Mouse (Mus musculus) G1E (cell line): ENCODE measurements around the gene Galnt17.

ENCODE experiments used
- CTCF ChIP-seq: IDR thresholded peaks from 2 replicates; pipeline ENCODE4 v1.5.1; 2012; ENCODE audit warnings: low read depth, low read length, inconsistent platforms, mixed read lengths
- GATA1 ChIP-seq: IDR thresholded peaks from 2 replicates; pipeline ENCODE4 v1.6.1; 2012; ENCODE audit warnings: borderline replicate concordance, low read length, inconsistent platforms, mixed read lengths
- POLR2AphosphoS5 ChIP-seq: IDR thresholded peaks from 2 replicates; pipeline ENCODE4 v1.6.1; 2012; ENCODE audit warnings: low read depth, low read length, inconsistent platforms; ENCODE audit not compliant: insufficient replicate concordance
- TAL1 ChIP-seq: conservative IDR thresholded peaks from 2 replicates; pipeline ENCODE4 v1.6.1; 2012; ENCODE audit warnings: low read depth, low read length, inconsistent platforms, mixed read lengths

DNA sequence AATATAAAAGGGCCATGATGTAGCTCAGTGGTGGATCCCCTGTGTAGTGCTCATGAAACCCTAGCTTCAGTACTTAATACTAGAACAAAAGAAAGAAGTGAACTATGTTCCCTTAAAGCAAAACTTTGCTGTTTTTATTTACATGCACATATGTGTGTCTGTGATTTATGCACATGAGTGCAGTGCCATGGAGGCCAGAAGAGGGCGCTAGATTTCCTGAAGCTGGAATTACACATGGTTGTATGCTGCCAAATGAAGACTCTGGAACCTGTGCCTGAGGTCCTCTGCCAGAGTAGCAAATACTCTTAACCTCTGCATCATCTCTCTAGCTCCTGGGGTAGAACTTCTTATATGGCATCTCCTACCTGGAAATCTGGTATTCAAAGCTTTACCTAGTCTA, 230.6 kb downstream of the Galnt17 start:
- TF ChIP-seq CTCF = no peak
- no peak for TF ChIP-seq POLR2AphosphoS5
- TF ChIP-seq TAL1 = no peak
- TF ChIP-seq GATA1 = no peak
